Mouse (Mus musculus) bone marrow macrophage, adult 2 months (primary cell): ENCODE data around the gene Vps13d. TPM values are rescaled to one million over a fixed set of nuclear protein-coding genes. Genes with fewer than 3 reads are reported as not detected.

Source experiments
- H3K27ac ChIP-seq: 2 replicates; pipeline ENCODE4 v1.5.1; 2012; ENCODE audit warnings: low read depth, low read length; ENCODE audit not compliant: insufficient read depth
- H3K4me1 ChIP-seq: 2 replicates; pipeline ENCODE4 v1.6.1; 2012; ENCODE audit warnings: low read length; ENCODE audit not compliant: control insufficient read depth, insufficient read depth
- H3K4me3 ChIP-seq: 2 replicates; pipeline ENCODE4 v1.5.1; 2012; ENCODE audit warnings: mild to moderate bottlenecking, low read length, moderate library complexity; ENCODE audit not compliant: insufficient read depth
- CTCF ChIP-seq: IDR thresholded peaks from 2 replicates; pipeline ENCODE4 v1.5.1; 2012; ENCODE audit warnings: low read depth, mild to moderate bottlenecking, low read length, moderate library complexity
- POLR2A ChIP-seq: IDR thresholded peaks from 2 replicates; pipeline ENCODE4 v1.6.1; 2012; ENCODE audit warnings: mild to moderate bottlenecking, low read depth, low read length, borderline replicate concordance
- polyA plus RNA-seq: library from polyadenylated mRNA; stranded (reverse); fragments of >200 nt; gene quantifications from 2 replicates; pipeline ENCODE4 v1.2.4, GENCODE M21; 2012; ENCODE audit not compliant: missing spikeins, insufficient read depth, insufficient read length

Gene Vps13d
- polyA plus RNA-seq, 1 experiment, result 44.8 TPM

DNA sequence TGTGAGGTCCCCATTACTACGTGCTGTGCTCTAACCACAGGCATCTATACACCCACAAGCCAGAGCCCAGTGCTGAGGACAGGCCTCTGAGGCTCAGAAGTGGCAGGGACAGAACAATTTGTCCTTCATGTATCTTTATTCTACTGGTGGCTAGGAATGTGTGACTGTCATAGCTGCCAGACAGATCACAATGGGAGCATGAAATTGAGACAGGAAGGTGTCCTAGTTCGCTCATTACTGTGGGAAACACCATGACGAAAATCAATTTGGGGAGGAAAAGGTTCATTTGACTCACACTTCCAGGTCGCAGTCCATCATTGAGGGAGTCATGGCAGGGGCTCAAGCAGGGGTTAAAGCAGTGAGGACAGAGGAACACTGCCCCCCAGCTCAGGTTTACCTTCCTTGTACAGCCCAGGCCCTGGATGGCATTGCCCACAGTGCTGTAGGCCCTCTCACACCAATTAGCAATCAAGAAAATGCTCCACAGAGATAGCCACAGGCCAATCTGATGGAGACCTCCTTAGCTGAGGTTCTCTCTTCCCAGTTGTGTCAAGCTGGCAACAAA lies 254.9 kb downstream of the Vps13d start:
- Histone ChIP-seq H3K27ac (no peak overlapping the region), H3K4me3 (no peak overlapping the region), H3K4me1 (no peaks in the 10 kb centered on the region)
- TF ChIP-seq CTCF (no peak), POLR2A (no peak)

- TF ChIP-seq POLR2A, result no peak
- TF ChIP-seq CTCF, result no peak
- Histone ChIP-seq H3K27ac (no peak overlapping the region), H3K4me1 (no peaks in the 10 kb centered on the region)
Measured at GRCm38 (mm10) chr4:144936563-144937154, 258.1 kb downstream of the Vps13d start.

DNA sequence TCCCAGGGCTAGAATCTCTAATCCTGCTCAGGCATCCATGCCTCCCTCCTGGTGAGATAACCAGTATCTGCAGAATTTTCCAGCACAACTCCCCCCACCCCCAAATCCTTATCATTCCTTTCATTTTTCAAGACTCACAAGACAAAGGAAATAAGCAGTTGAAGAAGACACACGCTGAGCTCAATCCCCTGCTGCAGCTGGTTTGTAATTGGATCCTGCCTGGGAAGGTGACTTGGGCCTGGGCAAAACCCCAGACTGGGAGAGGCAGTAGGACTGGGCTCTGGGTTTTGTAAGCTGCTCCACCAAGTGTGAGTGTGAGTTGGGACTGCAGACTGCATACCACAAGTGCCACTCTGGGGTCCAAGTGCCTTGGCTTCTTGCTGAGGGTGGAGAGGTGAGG lies 260.3 kb downstream of the Vps13d start:
- no peak for TF ChIP-seq POLR2A
- TF ChIP-seq CTCF, result no peak
- Histone ChIP-seq H3K4me3 (no peak overlapping the region), H3K27ac (no peak overlapping the region), H3K4me1 (peaks cover 6% of the 10 kb centered on the region)

More at GRCm38 (mm10) chr4:144936563-144937154, 258.1 kb downstream of the Vps13d start:
- no peak overlapping the region for H3K4me3 ChIP-seq

GRCm38 (mm10) chr4:144931167-144931566 lies 263.6 kb downstream of the Vps13d start:
- Histone ChIP-seq H3K4me3 (no peak overlapping the region), H3K27ac (no peak overlapping the region), H3K4me1 (peaks cover 22% of the 10 kb centered on the region)
- TF ChIP-seq POLR2A (no peak), CTCF (no peak)

- no peak overlapping the region for H3K4me3 ChIP-seq
- H3K27ac ChIP-seq, result no peak overlapping the region
- H3K4me1 ChIP-seq, result peaks cover 24% of the 10 kb centered on the region
Measured at GRCm38 (mm10) chr4:144930366-144930765, 264.4 kb downstream of the Vps13d start.

DNA sequence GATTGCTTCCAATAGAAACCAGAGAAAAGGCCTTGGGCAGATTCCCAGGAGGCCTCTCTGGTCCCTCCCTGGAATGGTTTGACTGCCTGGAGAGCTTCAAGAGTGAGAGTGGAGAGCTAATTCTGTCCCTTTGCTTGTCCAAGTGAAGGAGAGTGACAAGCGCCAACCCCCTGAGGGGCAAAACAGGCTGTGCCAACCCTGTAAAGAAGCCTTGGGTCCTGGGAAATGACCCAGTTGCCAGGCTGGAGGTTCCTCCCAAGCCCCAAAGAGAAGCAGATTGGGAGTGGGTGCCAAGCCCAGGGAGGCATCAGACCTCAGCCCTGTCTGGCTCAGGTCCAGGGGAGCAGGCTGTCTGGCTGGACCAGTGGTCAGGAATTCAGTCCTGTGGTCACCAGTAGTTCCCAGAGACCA lies 265.0 kb downstream of the Vps13d start:
- Histone ChIP-seq H3K27ac (no peak overlapping the region), H3K4me1 (peaks cover 24% of the 10 kb centered on the region), H3K4me3 (no peak overlapping the region)
- no peak for TF ChIP-seq CTCF

More at GRCm38 (mm10) chr4:144930366-144930765, 264.4 kb downstream of the Vps13d start:
- TF ChIP-seq CTCF, result no peak
- no peak for TF ChIP-seq POLR2A

- Histone ChIP-seq H3K4me3 (no peak overlapping the region), H3K4me1 (peaks cover 25% of the 10 kb centered on the region), H3K27ac (no peak overlapping the region)
- TF ChIP-seq CTCF (no peak), POLR2A (no peak)
Measured at GRCm38 (mm10) chr4:144928693-144929436, 265.9 kb downstream of the Vps13d start.

Other genes with a start within 250 kb of the Vps13d start
- gene Tnfrsf1b, start 51.9 kb upstream of the Vps13d start, polyA plus RNA-seq, result 181 and 222 TPM in 2 replicates
- gene Tnfrsf8, start 120.2 kb upstream of the Vps13d start, polyA plus RNA-seq, result 0.39 and 1.1 TPM in 2 replicates